Mouse (Mus musculus): Measurements from ENCODE around the gene Surf6. TPM values are rescaled to one million over a fixed set of nuclear protein-coding genes. Genes with fewer than 3 reads are reported as not detected.

Gene Surf6
- total RNA-seq, 2 experiments from 2014 or later = 11.7 to 14.2 TPM

Other genes starting within 250 kb of the Surf6 start
- not detected for gene Lcn4, start 231.6 kb downstream of the Surf6 start, total RNA-seq (2021)
- gene Abo, start 37.9 kb downstream of the Surf6 start, total RNA-seq (2021) = not detected
- 10 to 100 TPM; 24.7 to 25.6 TPM for gene Med22, start 7.8 kb upstream of the Surf6 start, total RNA-seq (2021)
- gene Rpl7a, start 7.9 kb upstream of the Surf6 start, total RNA-seq (2021) = 100 to 1,000 TPM; 282 to 289 TPM
- 10 to 100 TPM; 12.8 to 15.3 TPM for gene Surf2, start 13.5 kb upstream of the Surf6 start, total RNA-seq (2021)
- 10 to 100 TPM; 61.3 to 61.6 TPM for gene Surf1, start 13.7 kb upstream of the Surf6 start, total RNA-seq (2021)
- gene Surf4, start 31.0 kb upstream of the Surf6 start, total RNA-seq (2021) = 10 to 100 TPM; 77.9 to 83.1 TPM
- gene Stkld1, start 31.2 kb upstream of the Surf6 start, total RNA-seq (2021) = not detected
- 10 to 100 TPM; 11.1 to 12.1 TPM for gene Rexo4, start 61.5 kb upstream of the Surf6 start, total RNA-seq (2021)
- gene Adamts13, start 70.5 kb upstream of the Surf6 start, total RNA-seq (2021) = not detected
- 10 to 100 TPM; 45.6 to 48.8 TPM for gene Cacfd1, start 107.0 kb upstream of the Surf6 start, total RNA-seq (2021)
- under 1 TPM; 0.17 to 0.31 TPM for gene Slc2a6, start 125.1 kb upstream of the Surf6 start, total RNA-seq (2021)
- not detected for gene Mymk, start 169.3 kb upstream of the Surf6 start, total RNA-seq (2021)
- 10 to 100 TPM in 1 of 2 experiments, 1 to 10 TPM in 1; 4.5 to 10.1 TPM for gene Adamtsl2, start 176.5 kb upstream of the Surf6 start, total RNA-seq (2021)
- under 1 TPM; 0.37 to 0.39 TPM for gene Fam163b, start 239.6 kb upstream of the Surf6 start, total RNA-seq (2021)